Mouse (Mus musculus) NIH3T3 (cell line): ENCODE measurements around the gene Gpr153.

Source experiments
- DNase-seq: peaks from one replicate; pipeline ENCODE4 v3.0.0-alpha.2; 2012; ENCODE audit warnings: low read depth

The Gpr153 gene

GRCm38 (mm10) chr4:152264867-152265568, 9.0 kb upstream of the Gpr153 start:
- peak; percentile 46 for DNase-seq

- DNase-seq: no peak
Measured at GRCm38 (mm10) chr4:152265791-152266190, 8.2 kb upstream of the Gpr153 start.

DNA sequence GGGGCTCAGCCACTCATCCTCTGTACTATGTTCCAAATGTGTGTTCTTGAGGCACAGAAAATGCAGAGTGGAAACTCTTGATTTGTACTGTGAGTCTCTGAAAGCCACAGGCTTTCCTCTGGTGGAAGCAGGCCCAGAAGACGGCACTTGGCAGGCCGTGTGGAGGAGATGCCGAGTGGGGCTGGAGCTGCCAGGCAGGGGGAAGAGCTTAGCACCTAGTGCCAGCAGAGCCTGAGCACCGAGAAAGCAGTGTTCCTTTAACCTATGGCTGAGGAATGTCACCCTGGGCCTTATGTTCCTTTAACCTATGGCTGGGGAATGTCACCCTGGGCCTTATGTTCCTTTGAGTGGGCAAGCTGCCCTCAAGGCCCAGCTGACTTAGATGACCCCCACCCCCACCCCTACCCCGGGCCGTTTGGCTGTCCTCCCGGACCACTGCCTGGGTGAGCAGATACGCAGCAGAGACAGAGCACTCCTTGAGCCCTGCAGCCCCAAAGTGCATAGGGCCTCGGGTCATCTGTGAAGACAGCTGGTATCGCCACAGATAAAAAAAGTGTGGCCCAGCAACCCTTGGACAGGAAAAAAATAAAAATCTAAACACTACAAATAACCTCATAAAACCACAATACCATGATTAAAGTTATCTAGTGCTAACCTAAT, 7.7 kb upstream of the Gpr153 start:
- DNase-seq: peak; percentile 25

- DNase-seq: peak; percentile 68
Measured at GRCm38 (mm10) chr4:152267748-152268369, 6.2 kb upstream of the Gpr153 start.

DNA sequence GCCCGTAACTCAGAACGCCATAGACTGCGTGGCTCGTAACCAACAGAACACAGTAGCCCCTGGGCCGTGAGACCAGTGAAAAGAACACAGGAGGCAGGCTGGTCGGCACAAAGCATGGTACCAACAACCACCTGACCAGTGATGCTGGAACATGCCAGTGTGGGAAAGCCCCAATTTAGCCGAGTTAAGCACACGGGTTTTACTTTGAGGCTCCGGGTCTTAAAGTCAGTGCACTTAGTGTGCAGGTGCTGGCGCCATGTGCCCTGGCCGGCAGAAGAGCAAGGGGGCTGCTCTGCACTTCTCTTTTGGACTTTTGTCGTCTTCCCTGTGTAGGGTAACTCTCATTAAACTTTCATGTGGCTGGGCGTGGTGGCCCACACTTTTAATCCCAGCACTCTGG, 4.1 kb upstream of the Gpr153 start:
- DNase-seq: no peak

- no peak for DNase-seq
Measured at GRCm38 (mm10) chr4:152270599-152270998, 3.4 kb upstream of the Gpr153 start.

DNA sequence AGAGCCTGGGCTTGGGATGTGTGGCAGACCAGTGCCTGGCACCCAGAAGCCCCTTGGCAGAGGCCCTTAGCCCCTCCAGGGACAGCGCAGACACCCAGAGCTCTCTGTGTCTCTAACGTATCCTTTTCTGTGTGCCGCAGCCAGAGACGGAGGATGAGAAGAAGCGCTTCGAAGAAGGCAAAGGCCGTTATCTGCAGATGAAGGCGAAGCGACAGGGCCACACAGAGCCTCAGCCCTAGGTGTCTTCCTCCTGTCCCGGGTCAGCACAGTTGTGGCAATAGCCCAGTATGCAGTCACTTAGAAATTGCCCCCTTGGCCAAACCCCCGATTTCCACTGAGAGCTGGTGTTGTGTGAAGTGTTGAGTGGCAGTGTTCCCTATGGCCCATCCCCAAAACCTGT, 2.7 kb upstream of the Gpr153 start:
- DNase-seq: no peak

DNA sequence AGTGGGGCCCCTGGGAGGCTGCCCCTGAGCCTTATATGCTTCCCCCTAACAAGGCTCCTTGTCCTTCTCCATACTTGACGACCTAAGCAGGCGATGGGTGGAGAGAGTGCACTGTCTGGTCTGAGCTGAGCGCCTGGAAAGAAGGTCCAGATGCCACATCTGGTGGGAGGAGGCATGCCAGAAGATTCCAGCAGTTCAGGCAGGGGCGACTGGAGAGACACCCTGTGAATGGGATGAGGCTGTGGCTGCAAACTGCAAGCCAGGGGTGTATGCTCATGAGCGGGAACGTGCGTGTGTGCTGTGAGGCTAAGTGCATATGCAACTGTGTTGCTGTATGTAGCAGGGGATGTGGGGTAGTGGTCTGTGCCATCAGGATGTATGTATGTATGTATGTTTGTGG, 2.0 kb upstream of the Gpr153 start:
- peak; percentile 41 for DNase-seq

- DNase-seq: peak; percentile 79
Measured at GRCm38 (mm10) chr4:152272449-152273049, 1.5 kb upstream of the Gpr153 start.

DNA sequence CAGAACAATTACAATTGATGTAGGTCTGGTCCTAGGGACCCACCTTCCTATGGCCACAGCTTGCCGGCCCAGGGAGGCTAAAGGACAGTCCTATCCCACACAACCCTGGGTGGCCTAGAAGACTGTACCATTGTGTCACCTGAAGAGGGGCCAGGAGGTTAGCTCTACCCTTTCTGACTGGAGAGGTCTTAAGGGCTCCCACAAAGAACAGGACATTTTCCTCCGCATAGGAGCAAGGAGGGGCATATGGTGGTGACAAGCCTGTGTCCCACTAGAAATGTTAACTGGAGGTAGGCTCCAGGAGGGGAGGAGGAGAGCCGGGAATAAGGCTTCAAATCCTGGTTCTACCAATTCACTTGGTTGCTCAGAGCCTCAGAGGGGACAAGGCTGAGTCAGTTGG, 841 bp upstream of the Gpr153 start:
- no peak for DNase-seq

- peak; percentile 88 for DNase-seq
Measured at GRCm38 (mm10) chr4:152274681-152275131, 674 bp downstream of the Gpr153 start.

DNA sequence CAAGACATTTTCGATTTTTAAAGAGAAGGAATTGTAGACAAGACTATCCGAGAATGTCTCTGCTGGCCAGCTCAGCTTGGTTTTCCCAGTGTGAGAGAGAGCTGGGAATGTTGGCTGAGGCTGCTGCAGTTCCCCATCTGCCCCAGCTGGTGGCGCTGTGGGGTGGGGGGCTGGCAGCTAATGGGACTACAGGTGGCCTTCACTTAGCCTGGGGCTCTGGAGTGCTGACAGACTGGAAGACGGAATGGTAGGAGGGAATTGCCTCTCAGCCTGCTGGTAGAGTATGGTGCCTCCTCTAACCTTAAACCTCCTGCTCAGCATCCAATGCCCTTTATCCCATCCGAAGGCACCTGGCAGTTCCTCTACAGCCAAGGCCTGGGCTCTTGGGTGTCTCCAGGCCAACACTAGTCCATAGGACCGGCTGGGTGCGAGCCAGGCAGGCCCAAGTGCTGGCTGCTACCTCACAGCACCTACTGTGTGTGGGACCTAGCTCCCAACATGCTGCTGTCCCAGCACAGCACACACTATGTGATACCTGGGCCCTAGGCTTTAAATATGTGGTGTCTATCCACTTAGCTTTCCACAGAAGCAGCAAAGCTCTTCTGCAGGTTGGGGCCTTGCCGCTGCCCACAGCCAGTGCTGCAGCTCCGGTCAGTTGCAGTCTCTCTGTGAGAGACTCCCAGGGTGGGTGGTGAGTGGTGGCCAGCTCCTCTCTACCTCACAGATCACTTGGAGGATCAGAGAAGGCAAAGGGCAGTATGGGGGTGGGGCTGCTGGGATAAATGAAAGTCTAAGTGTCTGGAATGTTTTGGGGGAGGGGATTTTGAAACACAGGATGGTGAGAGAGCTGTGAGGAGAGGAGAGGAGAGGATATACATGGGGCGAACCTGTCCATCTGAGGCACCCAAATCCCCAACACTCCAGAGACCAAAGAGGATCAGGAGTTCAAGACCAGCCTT, 2.6 kb downstream of the Gpr153 start:
- peak; percentile 43 for DNase-seq

DNA sequence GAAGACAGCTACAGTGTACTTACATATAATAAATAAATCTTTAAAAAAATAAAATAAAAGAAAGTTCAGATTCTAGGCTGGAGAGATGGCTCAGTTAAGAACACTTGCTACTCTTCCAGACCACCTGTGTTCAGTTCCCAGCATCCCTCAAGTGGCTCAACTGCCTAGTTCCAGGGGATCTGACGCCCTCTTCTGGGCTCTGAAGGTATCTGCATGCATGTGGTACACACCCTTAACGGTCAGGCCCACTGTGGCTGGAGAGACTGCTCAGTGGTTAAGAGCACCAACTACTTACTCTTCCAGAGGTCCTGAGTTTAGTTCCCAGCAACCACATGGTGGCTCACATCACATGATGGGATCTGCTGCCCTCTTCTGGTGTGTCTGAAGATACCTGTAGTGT, 3.9 kb downstream of the Gpr153 start:
- no peak for DNase-seq

DNA sequence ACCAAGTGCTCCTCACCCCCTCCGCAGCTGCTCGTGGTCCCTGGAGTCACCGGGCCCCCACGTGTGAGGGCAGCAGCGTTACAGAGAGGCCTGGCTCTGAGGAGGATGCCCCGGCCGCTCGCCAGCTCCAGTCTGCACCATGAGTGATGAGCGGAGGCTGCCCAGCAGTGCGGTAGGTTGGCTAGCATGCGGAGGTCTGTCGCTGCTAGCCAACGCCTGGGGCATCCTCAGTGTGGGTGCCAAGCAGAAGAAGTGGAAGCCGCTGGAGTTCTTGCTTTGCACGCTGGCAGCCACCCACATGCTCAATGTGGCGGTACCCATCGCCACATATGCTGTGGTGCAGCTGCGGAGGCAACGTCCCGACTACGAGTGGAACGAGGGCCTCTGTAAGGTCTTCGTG, 5.0 kb downstream of the Gpr153 start:
- no peak for DNase-seq

DNA sequence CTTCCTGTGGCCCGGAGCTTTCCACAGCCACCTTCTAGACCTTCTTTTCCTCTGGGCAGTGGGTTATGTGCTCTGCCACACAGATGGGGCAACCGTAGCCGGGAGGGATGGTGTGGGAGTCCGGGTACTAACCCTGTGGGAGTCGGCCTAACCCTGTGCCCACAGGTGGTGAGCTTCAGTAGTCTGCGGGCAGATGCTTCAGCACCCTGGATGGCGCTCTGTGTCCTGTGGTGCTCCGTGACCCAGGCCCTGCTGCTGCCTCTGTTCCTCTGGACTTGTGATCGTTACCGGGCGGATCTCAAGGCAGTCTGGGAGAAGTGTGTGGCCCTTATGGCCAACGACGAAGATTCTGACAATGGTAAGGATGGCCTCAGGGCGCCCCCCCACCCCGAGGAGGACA, 7.6 kb downstream of the Gpr153 start:
- no peak for DNase-seq

DNA sequence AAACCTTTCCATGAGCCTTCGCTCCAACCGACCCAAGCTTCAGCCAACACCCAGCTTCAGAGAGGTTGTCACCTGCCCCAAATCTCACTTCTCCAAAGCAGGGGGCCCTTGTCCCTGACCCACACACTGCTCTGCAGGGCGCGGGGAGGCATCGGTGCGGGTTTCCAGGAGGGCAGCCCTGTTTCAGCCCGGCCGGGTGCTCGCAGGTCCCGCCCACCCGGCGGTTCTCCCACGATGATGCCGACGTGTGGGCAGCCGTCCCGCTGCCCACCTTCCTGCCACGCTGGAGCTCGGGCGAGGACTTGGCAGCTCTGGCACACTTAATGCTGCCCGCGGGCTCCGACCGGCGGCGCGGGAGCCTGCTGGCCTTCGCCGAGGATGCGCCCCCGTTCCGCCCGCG, 8.7 kb downstream of the Gpr153 start:
- no peak for DNase-seq

- DNase-seq: no peak
Measured at GRCm38 (mm10) chr4:152283186-152283950, 9.3 kb downstream of the Gpr153 start.

DNA sequence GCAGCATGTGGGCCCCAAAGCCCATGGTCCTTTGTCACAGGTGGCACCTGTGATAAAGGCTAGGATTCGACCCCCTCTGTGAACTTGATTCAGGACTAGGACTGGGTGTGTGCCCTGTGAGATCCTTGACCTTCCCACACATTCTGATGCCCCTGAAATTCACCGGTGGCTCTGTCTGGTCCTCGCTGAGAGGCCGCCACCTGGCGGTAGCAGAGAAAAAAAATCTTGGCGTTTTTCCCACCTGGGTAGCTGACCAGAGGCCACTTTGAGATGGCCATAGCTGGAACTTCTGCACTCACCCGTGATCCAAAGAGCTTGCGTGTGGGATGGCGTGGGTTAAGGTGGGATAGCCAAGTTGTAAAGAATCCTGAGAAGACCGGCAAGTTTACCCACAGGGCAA, 11.5 kb downstream of the Gpr153 start:
- DNase-seq: peak; percentile 79

DNA sequence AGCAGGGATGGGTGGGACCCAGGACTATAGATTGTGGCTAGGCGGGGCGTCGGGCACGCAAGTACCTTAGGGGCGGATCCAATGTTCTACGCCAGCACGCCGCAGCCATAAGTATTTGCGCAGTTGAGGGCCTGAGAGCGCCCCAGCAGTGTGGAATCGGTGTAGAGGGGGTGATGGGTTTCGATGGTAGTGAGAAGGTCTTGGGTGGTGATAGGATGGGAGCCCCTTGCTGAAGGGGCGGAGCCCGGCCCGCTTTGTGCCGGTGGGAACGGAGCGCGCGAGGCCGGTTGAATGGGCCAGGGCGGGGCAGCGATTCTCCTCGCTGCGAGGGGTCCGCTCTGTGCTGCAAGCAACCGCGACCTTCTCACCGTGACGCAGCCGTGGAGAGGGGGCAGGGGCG, 12.2 kb downstream of the Gpr153 start:
- DNase-seq: no peak

DNA sequence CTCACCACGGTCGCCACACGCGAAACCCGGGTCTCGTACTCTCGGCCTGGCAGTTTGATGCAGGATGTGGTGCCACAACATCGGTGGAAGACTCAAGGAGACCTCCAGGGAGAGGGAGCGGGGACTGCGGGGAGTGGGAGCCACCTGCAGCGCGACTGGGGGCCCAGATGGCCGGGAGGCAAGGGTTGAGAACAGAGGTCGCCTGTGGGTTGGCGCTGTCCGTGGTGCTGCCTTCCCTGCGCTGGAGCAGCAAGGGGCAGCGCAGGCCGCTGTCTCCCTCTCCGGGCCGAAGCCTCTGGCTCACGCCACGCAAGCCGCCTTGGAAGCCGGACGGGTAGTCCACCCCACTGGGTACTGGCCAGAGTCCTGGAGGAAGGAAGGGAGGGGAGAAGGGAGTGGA, 12.9 kb downstream of the Gpr153 start:
- DNase-seq: peak; percentile 62
